Mouse (Mus musculus): Measurements from ENCODE around the gene Prepl. TPM values are rescaled to one million over a fixed set of nuclear protein-coding genes. Genes with fewer than 3 reads are reported as not detected.
A peak's percentile ranks its signal among the peaks of the same experiment; 100 is the strongest.

The Prepl gene
- polyA plus RNA-seq, 1 experiment from 2014 or later: 118 TPM

DNA sequence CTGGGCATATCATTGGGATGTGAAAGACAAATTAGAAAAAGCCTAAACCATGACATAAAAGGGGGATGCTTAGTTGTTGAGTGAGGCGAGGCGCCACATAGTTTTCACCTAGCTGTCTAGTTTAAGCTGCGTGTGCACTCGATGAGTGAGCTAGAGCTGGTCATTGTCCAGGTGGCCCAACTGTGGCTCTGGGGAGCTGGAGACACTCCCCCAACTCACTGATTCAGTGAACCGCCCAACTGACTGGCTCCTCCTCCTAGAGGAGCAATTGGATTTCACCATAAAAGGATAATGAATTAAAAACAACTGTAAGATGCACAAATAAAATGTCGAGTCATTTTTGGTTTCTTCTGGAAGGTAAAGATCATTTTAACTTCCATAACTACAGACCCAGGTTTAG is 1.0 kb downstream of the Prepl start:
- 42% methylated on average over 6 of the region's 6 CpGs for whole genome bisulfite sequencing
- Histone ChIP-seq H3K9ac (no peak overlapping the region; the same call in 1 of the 2 replicates), H3K27ac (peak overlapping the region; percentile 93; the same call in 1 of the 2 replicates), H3K36me3 (replicated peaks) (no peaks in the 10 kb centered on the region), H3K4me1 (peaks cover 24% of the 10 kb centered on the region), H3K4me3 (peak overlapping the region; percentile 100), H3K27me3 (replicated peaks) (no peaks in the 10 kb centered on the region), H3K4me2 (peak overlapping the region; percentile 89), H3K9me3 (no peaks in the 10 kb centered on the region)
- ATAC-seq (replicated peaks): no peak

DNA sequence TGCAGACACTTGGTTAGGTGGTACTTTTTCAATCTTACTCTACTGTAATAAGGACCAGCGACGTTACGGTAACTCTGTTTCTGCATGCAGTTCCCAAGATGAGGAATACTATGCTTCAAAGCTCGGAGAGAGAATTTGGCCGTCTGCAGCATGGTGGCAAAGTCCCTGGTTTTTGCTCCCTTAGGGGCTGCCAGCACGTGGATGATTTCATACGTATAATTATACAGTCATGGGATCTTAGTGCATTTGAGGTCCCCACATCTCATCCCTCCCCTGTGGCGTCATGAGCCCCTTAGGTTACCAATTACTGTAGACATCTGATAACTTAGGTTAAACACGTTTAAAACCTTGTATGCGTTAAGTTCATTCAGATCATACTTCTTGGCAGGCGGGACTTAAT is 1.6 kb downstream of the Prepl start:
- Histone ChIP-seq H3K27me3 (replicated peaks) (no peaks in the 10 kb centered on the region), H3K27ac (no peak overlapping the region), H3K9me3 (no peaks in the 10 kb centered on the region), H3K4me3 (no peak overlapping the region), H3K36me3 (replicated peaks) (no peaks in the 10 kb centered on the region), H3K4me1 (peaks cover 24% of the 10 kb centered on the region), H3K9ac (no peak overlapping the region), H3K4me2 (peak overlapping the region; percentile 89; the same call in 1 of the 2 replicates)
- ATAC-seq (replicated peaks): no peak
- WGBS: 80% methylated on average over 11 of the region's 11 CpGs

DNA sequence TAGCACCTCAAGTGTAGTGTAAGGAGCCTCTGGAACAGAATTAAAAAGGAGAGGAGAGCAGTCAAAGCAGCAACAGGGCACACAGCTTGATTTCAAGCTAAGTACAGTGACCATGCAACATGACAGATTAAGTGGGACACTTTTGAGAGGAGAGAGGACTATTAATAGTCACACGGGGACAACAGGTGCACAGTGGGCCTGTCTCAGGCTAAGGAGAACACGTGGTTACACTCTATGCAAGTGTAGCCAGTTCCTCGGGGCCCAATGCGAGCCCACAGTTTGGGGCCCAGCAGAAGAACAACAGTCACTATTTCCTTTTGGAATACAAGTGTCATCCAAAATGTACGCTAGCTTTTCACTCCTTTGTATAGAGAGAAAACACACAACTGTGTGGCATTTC is 2.5 kb downstream of the Prepl start:
- no peaks in the 10 kb centered on the region for H3K9me3 ChIP-seq
- WGBS: 93% methylated on average over 5 of the region's 5 CpGs
- peaks cover 3% of the 10 kb centered on the region; the same call in 1 of the 2 replicates for H3K36me3 ChIP-seq (replicated peaks)
- peaks cover 24% of the 10 kb centered on the region for H3K4me1 ChIP-seq
- H3K4me3 ChIP-seq: no peak overlapping the region
- H3K27me3 ChIP-seq (replicated peaks): no peaks in the 10 kb centered on the region
- H3K9ac ChIP-seq: no peak overlapping the region
- ATAC-seq (replicated peaks): no peak
- H3K4me2 ChIP-seq: no peak overlapping the region
- no peak overlapping the region for H3K27ac ChIP-seq

DNA sequence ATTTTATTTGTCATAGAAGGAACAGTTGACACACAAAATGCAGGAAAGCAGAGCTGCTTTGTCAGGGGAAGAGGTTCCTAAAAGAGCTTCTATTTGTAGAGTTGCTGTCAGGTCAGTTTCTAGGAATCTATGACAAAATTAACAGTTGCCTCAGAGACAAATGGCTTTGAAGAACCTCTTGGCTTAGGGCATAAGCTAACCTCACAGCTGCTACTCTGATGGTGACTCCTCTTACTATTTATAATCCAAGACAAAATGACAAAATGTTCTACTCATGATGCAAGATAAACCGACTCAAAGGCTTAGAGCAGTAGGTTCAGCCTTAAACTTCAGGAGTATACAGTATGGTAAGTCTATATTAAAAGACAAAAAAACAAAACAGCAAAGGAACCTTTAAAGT is 3.5 kb downstream of the Prepl start:
- 93% methylated on average over 1 of the region's 1 CpGs for WGBS
- Histone ChIP-seq H3K9ac (no peak overlapping the region), H3K27ac (no peak overlapping the region), H3K4me2 (no peak overlapping the region), H3K4me1 (peaks cover 22% of the 10 kb centered on the region), H3K9me3 (no peaks in the 10 kb centered on the region), H3K27me3 (replicated peaks) (no peaks in the 10 kb centered on the region), H3K36me3 (replicated peaks) (peaks cover 3% of the 10 kb centered on the region; the same call in 1 of the 2 replicates), H3K4me3 (no peak overlapping the region)
- no peak for ATAC-seq (replicated peaks)

DNA sequence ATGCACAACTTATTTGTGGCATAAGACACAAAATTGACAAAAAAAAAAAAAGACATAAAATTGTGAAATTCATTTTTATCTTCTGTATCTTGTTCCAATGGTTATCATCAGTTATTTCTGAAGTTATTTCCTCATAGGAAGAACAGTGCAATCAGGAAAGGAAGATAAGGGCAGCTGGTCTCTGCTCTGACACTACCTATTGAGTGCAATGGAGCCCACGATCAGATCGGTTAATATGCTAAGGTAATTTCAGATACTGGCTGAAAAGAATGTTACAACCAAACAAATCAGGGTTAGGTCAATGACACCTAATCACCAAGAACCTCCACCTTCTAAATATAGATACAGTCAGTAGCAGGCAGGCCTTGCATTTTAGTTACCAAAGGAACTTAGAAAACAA is 4.7 kb downstream of the Prepl start:
- no peak overlapping the region for H3K4me3 ChIP-seq
- H3K9ac ChIP-seq: no peak overlapping the region
- no peaks in the 10 kb centered on the region for H3K27me3 ChIP-seq (replicated peaks)
- no peak for ATAC-seq (replicated peaks)
- H3K27ac ChIP-seq: no peak overlapping the region
- peaks cover 17% of the 10 kb centered on the region for H3K4me1 ChIP-seq
- 95% methylated on average over 2 of the region's 2 CpGs for WGBS
- peaks cover 9% of the 10 kb centered on the region for H3K36me3 ChIP-seq (replicated peaks)
- no peaks in the 10 kb centered on the region for H3K9me3 ChIP-seq
- H3K4me2 ChIP-seq: no peak overlapping the region

DNA sequence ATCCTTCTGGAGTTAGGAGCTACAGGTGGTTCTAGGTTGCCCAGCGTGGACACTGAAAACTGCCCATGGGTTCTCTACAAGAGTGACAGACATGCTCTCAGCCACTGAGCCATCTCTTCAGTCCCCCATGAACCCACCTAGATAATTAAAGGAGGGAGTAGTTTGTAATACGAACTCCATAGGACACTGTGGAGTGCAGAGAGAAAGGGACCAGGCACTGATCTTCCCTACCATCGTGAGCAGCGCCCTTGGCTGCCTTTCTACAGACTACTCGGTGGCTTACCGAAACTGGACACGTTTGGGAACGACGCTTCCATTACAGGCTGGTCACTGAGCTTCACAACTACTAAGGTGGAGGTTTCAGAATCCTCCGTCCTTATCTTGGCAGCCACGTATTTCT is 9.3 kb downstream of the Prepl start:
- H3K9me3 ChIP-seq: no peaks in the 10 kb centered on the region
- H3K9ac ChIP-seq: no peak overlapping the region
- H3K4me3 ChIP-seq: no peak overlapping the region
- no peak overlapping the region for H3K27ac ChIP-seq
- WGBS: 94% methylated on average over 11 of the region's 11 CpGs
- H3K36me3 ChIP-seq (replicated peaks): peaks cover 28% of the 10 kb centered on the region
- no peaks in the 10 kb centered on the region for H3K4me1 ChIP-seq
- H3K27me3 ChIP-seq (replicated peaks): no peaks in the 10 kb centered on the region
- ATAC-seq (replicated peaks): no peak
- no peak overlapping the region for H3K4me2 ChIP-seq

DNA sequence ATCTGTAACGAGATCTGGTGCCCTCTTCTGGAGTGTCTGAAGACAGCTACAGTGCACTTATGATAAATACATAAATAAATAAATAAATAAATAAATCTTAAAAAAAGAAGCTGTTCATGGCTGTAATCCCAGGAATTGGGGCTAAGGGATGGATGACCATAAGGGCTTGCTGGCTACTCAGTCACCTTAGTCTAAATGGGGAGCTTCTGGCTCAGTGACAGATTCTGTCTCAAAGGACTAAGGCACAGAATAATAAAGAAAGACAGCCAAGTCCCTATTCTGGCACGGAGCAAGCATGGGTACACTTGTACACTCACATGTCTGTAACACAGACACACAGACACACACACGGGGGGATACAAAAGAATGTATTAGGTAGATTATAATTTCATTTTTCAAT is 10.8 kb downstream of the Prepl start:
- 87% methylated on average over 3 of the region's 3 CpGs for WGBS
- ATAC-seq (replicated peaks): no peak
- H3K4me1 ChIP-seq: no peaks in the 10 kb centered on the region
- H3K27ac ChIP-seq: no peak overlapping the region
- H3K4me3 ChIP-seq: no peak overlapping the region
- H3K27me3 ChIP-seq (replicated peaks): no peaks in the 10 kb centered on the region
- H3K4me2 ChIP-seq: no peak overlapping the region
- H3K36me3 ChIP-seq (replicated peaks): peaks cover 33% of the 10 kb centered on the region
- H3K9ac ChIP-seq: no peak overlapping the region
- no peaks in the 10 kb centered on the region for H3K9me3 ChIP-seq

DNA sequence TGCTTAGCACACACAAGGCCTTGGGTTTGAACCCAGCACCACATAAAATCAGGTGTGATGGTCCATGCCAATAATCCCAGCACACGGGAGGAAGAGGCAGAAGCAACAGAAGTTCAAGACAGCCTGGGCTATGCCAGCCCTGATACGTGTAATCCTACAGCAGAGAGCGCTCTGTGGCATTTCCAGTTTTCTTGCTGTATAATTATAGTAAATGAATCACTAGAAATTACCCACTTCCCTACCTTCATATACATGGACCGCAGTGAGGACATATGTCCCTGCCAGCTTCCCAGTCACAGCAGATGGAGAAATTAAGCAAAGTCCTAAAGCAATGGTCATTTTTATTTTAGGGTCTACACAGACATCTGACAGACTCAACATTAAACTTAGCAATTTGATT is 16.0 kb downstream of the Prepl start:
- H3K4me1 ChIP-seq: peaks cover 11% of the 10 kb centered on the region
- H3K4me3 ChIP-seq: no peak overlapping the region
- H3K9ac ChIP-seq: no peak overlapping the region
- 95% methylated on average over 4 of the region's 4 CpGs for WGBS
- no peaks in the 10 kb centered on the region for H3K9me3 ChIP-seq
- no peaks in the 10 kb centered on the region for H3K27me3 ChIP-seq (replicated peaks)
- no peak overlapping the region for H3K4me2 ChIP-seq
- H3K27ac ChIP-seq: no peak overlapping the region
- no peak for ATAC-seq (replicated peaks)
- peaks cover 44% of the 10 kb centered on the region for H3K36me3 ChIP-seq (replicated peaks)

DNA sequence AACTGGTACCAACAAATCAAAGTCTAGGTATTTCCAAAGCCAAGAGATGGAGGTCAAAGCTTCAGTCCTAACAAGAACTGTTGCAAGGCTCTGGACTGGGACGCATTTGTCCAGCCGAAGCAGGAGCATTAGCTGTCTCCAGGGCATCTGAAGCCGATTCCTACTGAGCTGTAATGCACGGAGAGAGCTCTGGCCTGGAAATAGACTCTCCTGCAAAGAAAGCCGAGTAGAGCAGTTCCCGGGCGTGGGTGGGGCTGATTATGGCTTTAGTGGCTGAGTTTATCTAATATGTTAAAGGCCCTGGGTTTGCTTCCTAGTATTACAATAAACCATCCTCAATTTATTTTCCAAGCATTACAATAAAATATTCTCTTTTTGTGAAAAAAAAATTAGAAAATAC is 16.8 kb downstream of the Prepl start:
- no peak overlapping the region for H3K4me3 ChIP-seq
- H3K9me3 ChIP-seq: no peaks in the 10 kb centered on the region
- 44% methylated on average over 7 of the region's 7 CpGs for WGBS
- H3K4me1 ChIP-seq: peaks cover 11% of the 10 kb centered on the region
- H3K9ac ChIP-seq: no peak overlapping the region
- H3K36me3 ChIP-seq (replicated peaks): peaks cover 42% of the 10 kb centered on the region
- no peak for ATAC-seq (replicated peaks)
- no peak overlapping the region for H3K4me2 ChIP-seq
- 0 out of 2 replicates have a peak overlapping the region, but pooled peaks have one; percentile 31 for H3K27ac ChIP-seq
- no peaks in the 10 kb centered on the region for H3K27me3 ChIP-seq (replicated peaks)

DNA sequence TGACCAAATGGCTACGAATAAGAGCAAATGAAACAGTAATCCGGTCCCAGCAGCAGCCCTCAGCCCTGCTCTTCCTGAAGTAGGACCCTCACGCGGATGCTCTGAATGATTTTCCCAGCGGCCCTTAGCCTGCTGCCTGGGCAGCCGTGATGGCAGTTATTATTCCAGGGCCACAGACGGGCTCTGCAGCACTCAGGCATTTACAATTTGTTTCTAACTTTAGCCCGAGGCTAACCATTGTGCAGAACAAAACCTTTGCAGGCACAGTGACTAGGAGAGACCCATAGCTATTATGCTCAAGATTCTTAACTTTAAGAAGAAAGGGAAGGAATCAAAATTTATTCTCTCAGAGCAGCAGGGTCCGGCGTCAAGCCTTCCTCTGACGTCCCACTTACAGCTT is 17.7 kb downstream of the Prepl start:
- Histone ChIP-seq H3K36me3 (replicated peaks) (peaks cover 37% of the 10 kb centered on the region), H3K4me3 (no peak overlapping the region), H3K4me2 (no peak overlapping the region), H3K27ac (0 out of 2 replicates have a peak overlapping the region, but pooled peaks have one; percentile 31), H3K9me3 (no peaks in the 10 kb centered on the region), H3K9ac (no peak overlapping the region), H3K4me1 (peaks cover 11% of the 10 kb centered on the region), H3K27me3 (replicated peaks) (no peaks in the 10 kb centered on the region)
- WGBS: 20% methylated on average over 11 of the region's 11 CpGs
- ATAC-seq (replicated peaks): peak; percentile 53; the same call in 1 of the 2 replicates

DNA sequence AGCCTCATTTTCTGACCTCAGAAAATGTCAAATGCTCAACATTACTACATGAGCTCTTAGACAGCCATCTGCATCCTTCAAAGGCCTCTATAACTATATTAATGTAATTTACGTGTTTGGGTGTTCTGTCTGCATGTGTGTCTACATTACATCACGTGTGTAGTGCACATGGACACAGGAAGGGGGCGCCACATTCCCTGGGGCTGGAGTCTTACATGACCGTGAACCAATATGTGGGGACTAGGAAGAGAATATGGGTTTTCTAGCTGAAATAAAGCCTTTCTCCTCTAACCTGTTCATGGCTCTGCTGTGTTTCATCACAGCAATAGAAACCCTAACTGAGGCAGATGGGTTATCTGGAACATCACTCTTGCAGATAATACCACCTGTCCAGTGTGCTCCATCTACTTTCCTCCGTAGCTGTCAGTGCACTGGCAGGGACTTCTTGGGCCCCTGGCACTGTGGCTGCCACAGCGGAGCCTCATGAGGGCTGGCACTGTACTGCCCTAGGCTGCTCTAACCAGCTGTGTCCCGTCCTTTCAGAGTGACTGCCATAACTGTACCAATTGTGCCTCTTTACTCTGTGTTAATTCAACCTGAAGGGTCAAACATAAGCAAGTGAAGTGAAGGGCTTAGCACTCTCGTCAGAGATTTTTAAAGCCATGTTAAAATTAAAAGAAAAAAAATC is 18.8 kb downstream of the Prepl start:
- Histone ChIP-seq H3K9me3 (no peaks in the 10 kb centered on the region), H3K27ac (no peak overlapping the region), H3K9ac (no peak overlapping the region), H3K4me2 (no peak overlapping the region), H3K4me3 (no peak overlapping the region), H3K27me3 (replicated peaks) (no peaks in the 10 kb centered on the region), H3K4me1 (peaks cover 11% of the 10 kb centered on the region), H3K36me3 (replicated peaks) (peaks cover 40% of the 10 kb centered on the region)
- ATAC-seq (replicated peaks): no peak
- WGBS: 86% methylated on average over 8 of the region's 8 CpGs

DNA sequence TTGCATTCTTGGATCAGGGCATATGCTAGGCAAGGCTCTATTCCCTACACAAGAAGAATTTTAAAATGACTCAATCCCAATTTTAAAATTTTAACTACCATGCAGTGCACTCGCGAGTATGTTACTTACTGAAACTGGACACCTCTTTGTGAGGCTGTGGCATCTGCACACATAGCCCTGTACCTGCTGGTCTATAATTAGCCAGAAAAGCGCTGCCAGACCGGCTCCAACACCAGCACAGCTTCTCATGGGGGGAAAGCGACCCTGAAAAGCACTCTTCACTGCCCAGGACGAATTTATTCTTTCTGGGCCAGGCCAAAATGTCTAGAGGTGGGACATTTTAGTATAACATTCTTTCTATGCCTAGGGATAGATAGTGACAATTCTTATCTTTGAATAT is 19.4 kb downstream of the Prepl start:
- no peak for ATAC-seq (replicated peaks)
- H3K36me3 ChIP-seq (replicated peaks): peaks cover 39% of the 10 kb centered on the region

DNA sequence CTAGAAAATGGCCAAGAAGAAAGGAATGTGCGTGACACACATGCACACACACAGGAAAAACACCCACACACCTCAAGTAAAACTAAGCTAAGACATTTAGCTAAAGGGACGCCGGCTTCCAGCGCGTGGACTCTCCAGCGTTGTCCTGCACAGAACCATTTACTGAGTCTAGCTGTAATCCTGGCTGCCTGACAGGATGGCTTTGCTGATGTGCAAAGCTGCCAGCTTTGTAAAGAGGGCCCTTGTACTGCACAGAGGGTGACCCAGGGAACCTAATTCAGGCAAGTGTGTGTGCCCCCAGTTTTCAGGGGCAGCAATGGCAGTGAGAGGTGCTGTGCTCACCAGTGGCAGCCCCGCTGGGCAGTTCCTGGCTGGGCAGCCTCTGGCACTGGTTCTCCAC is 22.7 kb downstream of the Prepl start:
- Histone ChIP-seq H3K4me3 (no peak overlapping the region), H3K4me1 (peaks cover 1% of the 10 kb centered on the region), H3K9me3 (no peaks in the 10 kb centered on the region), H3K36me3 (replicated peaks) (peaks cover 59% of the 10 kb centered on the region), H3K4me2 (no peak overlapping the region), H3K27ac (no peak overlapping the region), H3K9ac (no peak overlapping the region), H3K27me3 (replicated peaks) (no peaks in the 10 kb centered on the region)
- ATAC-seq (replicated peaks): no peak
- 94% methylated on average over 7 of the region's 7 CpGs for WGBS

More for the DNA sequence above, 19.4 kb downstream of the Prepl start:
- no peak overlapping the region for H3K9ac ChIP-seq
- no peak overlapping the region for H3K4me3 ChIP-seq
- no peaks in the 10 kb centered on the region for H3K27me3 ChIP-seq (replicated peaks)
- 94% methylated on average over 6 of the region's 6 CpGs for WGBS
- H3K4me2 ChIP-seq: no peak overlapping the region
- no peak overlapping the region for H3K27ac ChIP-seq
- no peaks in the 10 kb centered on the region for H3K9me3 ChIP-seq
- peaks cover 11% of the 10 kb centered on the region for H3K4me1 ChIP-seq

Measured in midbrain, embryonic 15.5 days (tissue).